Mouse (Mus musculus): Measurements from ENCODE around the gene Treml1. TPM values are rescaled to one million over a fixed set of nuclear protein-coding genes. Genes with fewer than 3 reads are reported as not detected.
A peak's percentile ranks its signal among the peaks of the same experiment; 100 is the strongest.

Gene Treml1
- polyA plus RNA-seq, 1 experiment from 2014 or later, result 0.21 TPM

DNA sequence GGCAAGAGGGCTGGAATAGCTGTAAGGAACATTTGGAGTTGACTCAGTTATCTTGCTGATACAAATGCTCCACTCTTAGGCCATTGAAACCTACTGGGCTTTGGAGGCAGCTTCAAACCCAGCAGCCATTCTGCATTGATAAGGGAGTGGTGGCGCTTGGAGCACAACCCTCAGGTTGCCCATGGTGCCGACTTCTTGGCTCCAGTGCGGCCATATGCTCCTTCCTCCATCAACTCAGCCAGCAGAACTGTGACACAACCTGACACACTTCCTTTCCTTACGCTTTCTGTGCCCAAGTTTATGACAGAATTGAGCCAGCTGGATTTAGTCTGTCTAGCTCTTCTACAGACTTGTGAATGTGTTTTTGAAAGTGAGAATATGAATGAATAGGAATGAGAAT lies 47.4 kb downstream of the Treml1 start:
- Histone ChIP-seq H3K9me3 (replicated peaks; ENCODE audit: low read length) (no peaks in the 10 kb centered on the region), H3K9ac (ENCODE audit: low read depth, low read length) (no peak overlapping the region), H3K27me3 (ENCODE audit: insufficient read depth, low read length) (no peaks in the 10 kb centered on the region), H3K36me3 (ENCODE audit: insufficient read depth, low read length) (0 out of 2 replicates have a peak, but pooled peaks cover 3% of the 10 kb centered on the region), H3K4me1 (replicated peaks; ENCODE audit: insufficient read depth, low read length) (peaks cover 12% of the 10 kb centered on the region), H3K4me2 (ENCODE audit: low read length) (no peak overlapping the region), H3K27ac (no peak overlapping the region), H3K4me3 (replicated peaks; ENCODE audit: low read depth, low read length) (no peak overlapping the region)
- TF ChIP-seq CTCF (IDR thresholded peaks at IDR 0.05; ENCODE audit: low read depth), result no peak
- no peak for DNase-seq (ENCODE audit: low spot score)
- ATAC-seq (replicated peaks; ENCODE audit: low FRiP score, low read depth), result no peak
- WGBS, result 81% methylated on average over 4 of the region's 4 CpGs

DNA sequence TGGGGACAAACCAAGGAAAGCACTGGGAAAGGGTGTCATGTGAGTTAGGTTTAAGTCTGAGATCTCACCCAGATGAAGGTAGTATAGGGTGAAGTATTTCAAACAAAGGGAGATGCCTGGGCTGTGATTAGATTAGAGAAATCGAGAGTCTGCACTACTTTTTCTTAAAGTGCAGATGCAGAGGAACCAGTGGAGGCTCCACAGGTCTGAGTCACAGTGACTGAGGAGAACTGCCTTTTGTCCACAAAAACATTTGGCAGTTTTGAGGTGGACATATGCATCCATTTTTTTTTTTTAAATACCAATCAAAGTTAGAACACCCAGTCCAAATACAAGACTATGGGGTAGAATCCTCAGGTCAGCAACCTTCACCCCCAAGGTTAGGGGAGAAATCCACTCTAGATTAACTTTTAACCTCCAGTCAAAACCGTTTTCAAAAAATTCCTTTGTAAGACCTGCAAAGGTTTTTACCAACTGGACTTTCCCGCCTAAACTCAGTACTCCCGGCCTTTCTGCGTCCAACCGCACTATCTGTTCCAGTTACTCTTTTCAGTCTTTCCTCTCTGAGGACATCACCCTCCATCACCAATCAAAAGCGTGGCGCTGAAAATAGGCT lies 48.3 kb downstream of the Treml1 start:
- Histone ChIP-seq H3K36me3 (ENCODE audit: insufficient read depth, low read length) (0 out of 2 replicates have a peak, but pooled peaks cover 9% of the 10 kb centered on the region), H3K27ac (peak overlapping the region; percentile 98), H3K27me3 (ENCODE audit: insufficient read depth, low read length) (no peaks in the 10 kb centered on the region), H3K4me1 (replicated peaks; ENCODE audit: insufficient read depth, low read length) (peaks cover 12% of the 10 kb centered on the region), H3K4me2 (ENCODE audit: low read length) (peak overlapping the region; percentile 66), H3K4me3 (replicated peaks; ENCODE audit: low read depth, low read length) (peak overlapping the region; percentile 57), H3K9me3 (replicated peaks; ENCODE audit: low read length) (no peaks in the 10 kb centered on the region), H3K9ac (ENCODE audit: low read depth, low read length) (peak overlapping the region; percentile 85)
- DNase-seq (ENCODE audit: low spot score), result no peak
- 6% methylated on average over 8 of the region's 8 CpGs for WGBS
- TF ChIP-seq CTCF (IDR thresholded peaks at IDR 0.05; ENCODE audit: low read depth), result no peak
- no peak for ATAC-seq (replicated peaks; ENCODE audit: low FRiP score, low read depth)

DNA sequence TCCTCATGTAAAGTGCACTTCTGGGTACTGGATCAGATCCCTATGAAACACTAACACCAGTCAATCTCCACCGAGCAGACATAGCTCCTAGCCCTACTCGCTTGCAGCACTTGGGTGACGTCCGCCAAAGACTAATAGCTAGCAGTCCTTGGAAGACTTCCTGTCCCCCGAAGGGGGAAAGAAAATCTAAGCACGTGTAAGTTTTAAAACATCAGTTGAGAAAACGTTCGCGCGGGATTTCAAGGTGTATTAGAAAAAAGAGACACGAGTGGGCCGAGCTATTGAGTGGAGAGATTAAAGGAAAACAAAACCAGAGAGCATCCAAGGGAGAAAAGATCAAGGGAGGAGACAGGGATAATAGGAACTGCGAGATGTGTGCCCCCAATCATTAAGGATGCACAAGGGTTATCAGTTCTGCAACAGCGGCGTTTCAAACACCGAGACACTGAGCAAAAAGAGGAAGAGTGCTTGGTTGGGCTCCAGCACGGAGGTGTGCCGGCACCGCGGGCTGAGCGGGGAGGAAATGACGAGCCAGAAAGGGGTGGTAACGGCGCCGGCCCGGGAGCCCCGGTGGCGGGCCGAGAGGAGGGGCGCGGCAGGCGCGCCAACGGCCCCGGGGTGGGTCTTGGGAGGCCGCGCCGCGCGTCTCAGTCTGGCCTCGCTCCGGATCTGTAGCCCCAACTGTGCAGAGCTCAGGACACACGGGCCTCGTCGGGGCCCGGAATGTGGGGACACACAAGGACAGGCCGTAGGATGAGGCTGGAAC lies 49.0 kb downstream of the Treml1 start:
- Histone ChIP-seq H3K27ac (peak overlapping the region; percentile 98), H3K36me3 (ENCODE audit: insufficient read depth, low read length) (0 out of 2 replicates have a peak, but pooled peaks cover 9% of the 10 kb centered on the region), H3K4me1 (replicated peaks; ENCODE audit: insufficient read depth, low read length) (peaks cover 12% of the 10 kb centered on the region), H3K4me2 (ENCODE audit: low read length) (peak overlapping the region; percentile 66), H3K27me3 (ENCODE audit: insufficient read depth, low read length) (no peaks in the 10 kb centered on the region), H3K9me3 (replicated peaks; ENCODE audit: low read length) (no peaks in the 10 kb centered on the region), H3K9ac (ENCODE audit: low read depth, low read length) (peak overlapping the region; percentile 85), H3K4me3 (replicated peaks; ENCODE audit: low read depth, low read length) (peak overlapping the region; percentile 57)
- TF ChIP-seq CTCF (IDR thresholded peaks at IDR 0.05; ENCODE audit: low read depth), result no peak
- ATAC-seq (replicated peaks; ENCODE audit: low FRiP score, low read depth) (peak; percentile 48), DNase-seq (ENCODE audit: low spot score) (peak; percentile 84)
- WGBS, result under 1% methylated on average over 47 of the region's 47 CpGs

DNA sequence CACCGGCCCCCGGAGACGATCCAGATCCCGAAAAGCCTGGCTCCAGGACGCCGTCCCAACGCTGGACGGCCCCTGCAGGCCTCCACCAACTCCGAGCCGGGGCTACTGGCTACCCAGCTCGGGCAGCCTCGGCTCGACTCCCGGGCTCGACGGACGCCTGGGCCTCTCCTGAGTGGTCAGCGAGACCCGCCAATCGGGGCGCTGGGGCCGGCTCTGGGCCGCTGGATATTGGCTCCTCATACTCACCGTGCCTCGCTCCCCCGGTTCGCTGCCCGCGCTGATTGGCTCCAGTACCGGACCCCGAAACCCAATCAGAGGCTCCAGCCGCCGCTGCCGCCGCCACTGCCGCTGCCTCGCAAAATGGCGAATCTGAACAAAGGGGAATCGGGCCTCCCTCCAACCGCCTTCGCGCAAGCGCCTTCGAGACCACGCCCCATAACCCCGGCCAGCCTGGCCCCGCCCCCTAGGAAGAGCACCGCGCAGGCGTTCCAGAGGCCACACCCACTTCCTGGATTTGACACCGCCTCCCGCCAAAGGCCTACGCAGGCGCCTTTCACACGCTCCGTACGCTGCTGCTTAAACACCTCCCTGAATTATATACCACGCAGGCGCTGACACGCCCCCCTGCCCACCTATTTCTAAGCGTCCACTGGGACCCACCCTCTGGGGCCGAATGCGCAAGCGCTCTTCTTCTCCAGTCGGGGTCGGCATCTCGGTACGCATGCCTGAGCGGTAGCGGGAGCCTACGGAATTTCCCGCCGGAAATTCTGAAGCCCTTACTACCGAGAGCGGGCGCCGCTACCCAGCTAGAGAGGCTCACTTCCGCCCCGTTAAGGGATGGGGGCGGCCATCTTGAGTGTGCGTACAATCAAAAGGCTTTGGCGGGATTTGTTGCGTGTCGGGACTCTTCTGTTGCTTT lies 49.9 kb downstream of the Treml1 start, which contains the start of the genes Nfya and Oard1:
TSS of gene Nfya (minus strand) at position 527 of the 919 bp plus-strand sequence.
TSS of gene Oard1 (plus strand) at position 635 of the 919 bp plus-strand sequence.
- peak; percentile 96 for ATAC-seq (replicated peaks; ENCODE audit: low FRiP score, low read depth)
- no peaks in the 10 kb centered on the region for H3K9me3 ChIP-seq (replicated peaks; ENCODE audit: low read length)
- H3K4me1 ChIP-seq (replicated peaks; ENCODE audit: insufficient read depth, low read length), result peaks cover 12% of the 10 kb centered on the region
- H3K4me2 ChIP-seq (ENCODE audit: low read length), result peak within 1 kb of the TSS; percentile 76
- H3K4me3 ChIP-seq (replicated peaks; ENCODE audit: low read depth, low read length), result peak within 1 kb of the TSS; percentile 68
- no peaks in the 10 kb centered on the region for H3K27me3 ChIP-seq (ENCODE audit: insufficient read depth, low read length)
- H3K27ac ChIP-seq, result peak within 1 kb of the TSS; percentile 98
- peaks cover 15% of the 10 kb centered on the region; the same call in 1 of the 2 replicates for H3K36me3 ChIP-seq (ENCODE audit: insufficient read depth, low read length)
- DNase-seq (ENCODE audit: low spot score), result peak; percentile 100
- under 1% methylated on average over 78 of the region's 84 CpGs for WGBS
- peak within 1 kb of the TSS; percentile 85 for H3K9ac ChIP-seq (ENCODE audit: low read depth, low read length)
- TF ChIP-seq CTCF (IDR thresholded peaks at IDR 0.05; ENCODE audit: low read depth), result peak; percentile 21; the same call in 1 of the 2 replicates

- DNase-seq (ENCODE audit: low spot score), result peak; percentile 73
- under 1% methylated on average over 13 of the region's 13 CpGs for WGBS
- peak; percentile 2; the same call in 1 of the 2 replicates for ATAC-seq (replicated peaks; ENCODE audit: low FRiP score, low read depth)
Observed at GRCm38 (mm10) chr17:48410299-48410785, 50.6 kb downstream of the Treml1 start.

More at GRCm38 (mm10) chr17:48410299-48410785, 50.6 kb downstream of the Treml1 start:
- Histone ChIP-seq H3K27ac (peak overlapping the region; percentile 98), H3K4me2 (ENCODE audit: low read length) (peak overlapping the region; percentile 76), H3K4me3 (replicated peaks; ENCODE audit: low read depth, low read length) (peak overlapping the region; percentile 68), H3K9ac (ENCODE audit: low read depth, low read length) (peak overlapping the region; percentile 79), H3K36me3 (ENCODE audit: insufficient read depth, low read length) (peaks cover 20% of the 10 kb centered on the region; the same call in 1 of the 2 replicates), H3K27me3 (ENCODE audit: insufficient read depth, low read length) (no peaks in the 10 kb centered on the region), H3K9me3 (replicated peaks; ENCODE audit: low read length) (no peaks in the 10 kb centered on the region), H3K4me1 (replicated peaks; ENCODE audit: insufficient read depth, low read length) (peaks cover 12% of the 10 kb centered on the region)
- TF ChIP-seq CTCF (IDR thresholded peaks at IDR 0.05; ENCODE audit: low read depth), result no peak
